Mouse (Mus musculus) hindbrain, postnatal 0 days (tissue): ENCODE results near the gene Palld. TPM values are rescaled to one million over a fixed set of nuclear protein-coding genes. Genes with fewer than 3 reads are reported as not detected.

Source experiments
- ATAC-seq: fragments of 200-750 bp; cut with Nextera tagmentation; 2 replicates; pipeline ENCODE4 v1.8.0; 2017; ENCODE audit warnings: mild to moderate bottlenecking, moderate TSS enrichment, moderate library complexity
- DNase-seq: peaks from one replicate; pipeline ENCODE4 v3.0.0-alpha.2; 2015; ENCODE audit warnings: low spot score
- H3K27ac ChIP-seq: fragments of 300-500 bp; sonication (generic); 2 replicates; pipeline ENCODE4 v1.5.1; 2014; ENCODE audit warnings: mild to moderate bottlenecking
- H3K27me3 ChIP-seq: fragments of 300-500 bp; sonication (generic); 2 replicates; pipeline ENCODE4 v1.6.1; 2014; ENCODE audit warnings: low read length, mixed read lengths; ENCODE audit not compliant: insufficient read depth
- H3K36me3 ChIP-seq: fragments of 300-500 bp; sonication (generic); 2 replicates; pipeline ENCODE4 v1.6.1; 2014; ENCODE audit warnings: low read length, mixed read lengths; ENCODE audit not compliant: insufficient read depth
- H3K4me1 ChIP-seq: fragments of 300-500 bp; sonication (generic); 2 replicates; pipeline ENCODE4 v1.6.1; 2014; ENCODE audit warnings: antibody characterized with exemption, low read length, mixed read lengths; ENCODE audit not compliant: insufficient read depth
- H3K4me2 ChIP-seq: fragments of 300-500 bp; sonication (generic); 2 replicates; pipeline ENCODE4 v1.6.1; 2014; ENCODE audit warnings: low read depth, mild to moderate bottlenecking, low read length, moderate library complexity, mixed read lengths
- H3K4me3 ChIP-seq: fragments of 300-500 bp; sonication (generic); 2 replicates; pipeline ENCODE4 v1.5.1; 2014; ENCODE audit warnings: low read length
- H3K9ac ChIP-seq: fragments of 300-500 bp; sonication (generic); replicated peaks from 2 replicates; pipeline ENCODE4 v1.6.1; 2014; ENCODE audit warnings: mild to moderate bottlenecking, low read length, moderate library complexity, mixed read lengths
- H3K9me3 ChIP-seq: fragments of 300-500 bp; sonication (generic); 2 replicates; pipeline ENCODE4 v1.6.1; 2016; ENCODE audit warnings: low read length, mixed read lengths
- CTCF ChIP-seq: IDR thresholded peaks from 2 replicates; pipeline ENCODE4 v1.5.1; 2016; ENCODE audit warnings: antibody characterized with exemption, control low read depth, low read depth
- WGBS: fragments of 180-500 bp; shearing (Covaris S2); extraction: QIAGEN DNeasy Blood & Tissue Kit; methylation state at CpG from one replicate; pipeline ENCODE4 v1.1.7; 2014; 5-methylcytosine and 5-hydroxymethylcytosine counted together
- polyA plus RNA-seq: library from polyadenylated mRNA; unstranded; fragments of >200 nt; fragmentation: Nextera tagmentation; extraction: Ambion mirVana; gene quantifications from 2 replicates; pipeline ENCODE4 v1.2.1, GENCODE M21; 2015
- total RNA-seq: library from RNA; depleted of rRNA; stranded (reverse); fragments of >200 nt; gene quantifications from 2 replicates; pipeline ENCODE4 v1.2.3, GENCODE M21; 2014

Palld gene
- total and polyA plus RNA-seq, 2 experiments from 2014 or later = 3.5 to 14.0 TPM

DNA sequence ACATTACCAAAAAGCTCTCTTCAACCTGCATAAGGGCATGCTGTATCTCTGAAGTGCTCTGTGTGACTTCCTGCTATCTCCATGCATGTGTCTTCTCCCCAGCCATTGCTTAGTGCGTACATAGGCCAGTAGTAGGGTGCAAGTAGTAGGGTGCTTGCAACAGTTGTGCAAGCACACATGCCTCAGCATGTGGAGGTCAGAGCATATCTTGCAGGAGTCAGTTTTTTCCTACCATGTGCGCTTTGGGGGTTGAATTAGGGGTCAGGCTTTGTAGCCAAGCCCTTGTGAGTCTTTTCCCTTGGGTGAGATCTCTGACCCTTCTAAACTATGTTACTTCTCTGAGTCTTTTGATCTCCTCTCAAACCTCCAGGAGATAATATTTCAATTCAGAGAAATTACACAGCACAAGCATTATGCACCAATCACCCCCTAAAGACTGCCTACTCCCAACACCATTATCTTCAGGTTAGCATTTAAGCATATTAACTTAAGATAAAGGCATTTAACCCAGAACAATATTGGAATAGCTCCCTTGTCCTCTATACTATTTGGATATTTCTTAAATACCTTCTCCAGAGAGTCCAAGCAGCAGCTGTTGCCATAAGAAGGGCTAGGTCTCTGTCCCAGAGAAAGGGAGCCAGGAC lies 16.8 kb upstream of the Palld start:
- Histone ChIP-seq H3K27me3 (no peaks in the 10 kb centered on the region), H3K27ac (no peak overlapping the region), H3K4me2 (no peak overlapping the region), H3K36me3 (no peaks in the 10 kb centered on the region), H3K4me1 (no peaks in the 10 kb centered on the region), H3K9me3 (no peaks in the 10 kb centered on the region), H3K4me3 (no peak overlapping the region), H3K9ac (no peak overlapping the region)
- 92% methylated on average over 2 of the region's 2 CpGs for WGBS
- no peak for TF ChIP-seq CTCF
- no peak for ATAC-seq
- DNase-seq = no peak

DNA sequence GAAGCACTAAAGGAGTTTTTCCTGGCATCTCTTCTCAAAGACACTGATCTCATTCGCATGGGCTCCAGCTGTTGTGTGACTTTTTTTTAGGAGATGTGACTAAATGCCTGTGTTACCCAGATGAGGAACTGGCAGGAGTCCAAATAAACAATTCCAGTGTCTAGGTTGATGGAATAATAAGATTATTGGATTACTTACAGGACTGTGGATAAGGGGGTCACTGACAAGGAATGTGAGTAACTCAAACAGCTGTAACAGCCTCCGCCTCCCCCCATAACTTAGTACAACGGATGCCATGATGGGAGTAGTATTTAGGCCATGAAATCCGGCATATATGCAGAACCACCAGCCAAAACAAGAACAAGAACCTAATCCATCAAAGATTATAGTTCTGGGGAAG lies 14.8 kb upstream of the Palld start:
- H3K4me1 ChIP-seq = no peaks in the 10 kb centered on the region
- H3K27me3 ChIP-seq = no peaks in the 10 kb centered on the region
- H3K36me3 ChIP-seq = no peaks in the 10 kb centered on the region
- DNase-seq = no peak
- H3K9me3 ChIP-seq = no peaks in the 10 kb centered on the region
- H3K9ac ChIP-seq = no peak overlapping the region
- H3K4me3 ChIP-seq = no peak overlapping the region
- 75% methylated on average over 4 of the region's 4 CpGs for WGBS
- TF ChIP-seq CTCF = no peak
- no peak overlapping the region for H3K27ac ChIP-seq
- no peak for ATAC-seq
- no peak overlapping the region for H3K4me2 ChIP-seq

DNA sequence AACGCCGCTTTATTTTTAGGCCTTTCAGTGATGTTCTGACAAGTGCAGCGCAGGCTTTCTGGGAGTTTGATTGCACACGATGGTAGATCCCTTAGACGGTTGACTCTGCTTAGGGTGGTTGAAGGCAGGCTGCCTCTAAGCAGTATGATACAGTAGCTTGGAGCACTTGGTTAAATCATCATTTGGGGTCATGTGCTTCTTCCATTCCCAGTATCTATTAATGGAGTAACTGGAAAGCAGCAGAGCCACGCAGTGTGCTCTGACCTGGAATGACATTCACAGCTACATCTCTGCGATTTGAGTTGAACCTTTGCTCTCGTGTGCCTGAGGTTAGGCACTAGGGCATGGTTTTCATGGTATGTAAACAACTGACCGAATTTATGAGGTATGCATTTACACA lies 11.5 kb upstream of the Palld start:
- Histone ChIP-seq H3K4me3 (no peak overlapping the region), H3K4me2 (no peak overlapping the region), H3K27me3 (no peaks in the 10 kb centered on the region), H3K9me3 (no peaks in the 10 kb centered on the region), H3K36me3 (no peaks in the 10 kb centered on the region), H3K27ac (no peak overlapping the region), H3K4me1 (no peaks in the 10 kb centered on the region), H3K9ac (no peak overlapping the region)
- no peak for TF ChIP-seq CTCF
- 85% methylated on average over 9 of the region's 9 CpGs for WGBS
- DNase-seq = no peak
- ATAC-seq = no peak

DNA sequence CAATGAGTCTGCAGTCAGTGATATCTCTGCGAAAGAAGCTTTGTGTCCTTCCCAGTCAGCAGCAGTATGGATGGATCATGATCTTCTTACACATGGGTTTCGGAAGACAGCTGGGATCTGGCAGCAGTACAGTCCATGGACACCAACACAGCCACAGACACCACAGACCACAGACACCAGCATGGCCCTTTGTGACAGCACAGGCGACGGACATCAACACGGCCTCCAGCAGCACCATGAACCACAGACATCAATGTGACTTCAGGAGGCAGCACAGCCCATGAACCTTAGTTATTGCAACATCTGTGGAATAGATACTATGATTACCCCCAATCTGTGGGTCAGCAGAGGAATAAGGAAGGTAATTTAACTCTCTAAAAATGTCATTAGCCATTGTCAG lies 10.3 kb upstream of the Palld start:
- ATAC-seq (no peak), DNase-seq (no peak)
- Histone ChIP-seq H3K4me1 (no peaks in the 10 kb centered on the region), H3K27ac (no peak overlapping the region), H3K4me2 (no peak overlapping the region), H3K9ac (no peak overlapping the region), H3K9me3 (no peaks in the 10 kb centered on the region), H3K27me3 (no peaks in the 10 kb centered on the region), H3K4me3 (no peak overlapping the region), H3K36me3 (no peaks in the 10 kb centered on the region)
- TF ChIP-seq CTCF = no peak
- WGBS = 95% methylated on average over 5 of the region's 5 CpGs

DNA sequence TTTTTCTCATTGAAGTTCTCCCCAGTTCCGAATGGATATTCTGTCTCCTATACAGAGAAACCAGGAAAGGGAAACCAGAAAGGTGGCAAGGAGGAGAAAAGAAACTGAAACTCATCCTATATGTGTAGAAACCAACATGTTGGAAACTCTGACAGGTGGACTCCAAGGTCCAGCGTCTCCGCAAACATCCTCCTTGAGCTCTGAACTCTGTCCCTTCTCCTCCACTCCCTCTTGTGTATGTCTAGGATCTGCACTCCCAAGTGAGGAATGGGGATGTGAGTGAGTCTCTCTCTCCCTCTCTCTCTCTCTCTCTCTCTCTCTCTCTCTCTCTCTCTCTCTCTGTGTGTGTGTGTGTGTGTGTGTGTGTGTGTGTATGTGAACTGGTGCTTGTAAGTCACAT lies 6.8 kb upstream of the Palld start:
- no peak for ATAC-seq
- no peak overlapping the region for H3K4me3 ChIP-seq
- no peak overlapping the region for H3K9ac ChIP-seq
- H3K4me2 ChIP-seq = no peak overlapping the region
- DNase-seq = no peak
- no peak overlapping the region for H3K27ac ChIP-seq
- no peaks in the 10 kb centered on the region for H3K36me3 ChIP-seq
- no peaks in the 10 kb centered on the region for H3K9me3 ChIP-seq
- no peaks in the 10 kb centered on the region for H3K4me1 ChIP-seq
- H3K27me3 ChIP-seq = no peaks in the 10 kb centered on the region
- no peak for TF ChIP-seq CTCF
- WGBS = 88% methylated on average over 3 of the region's 3 CpGs

DNA sequence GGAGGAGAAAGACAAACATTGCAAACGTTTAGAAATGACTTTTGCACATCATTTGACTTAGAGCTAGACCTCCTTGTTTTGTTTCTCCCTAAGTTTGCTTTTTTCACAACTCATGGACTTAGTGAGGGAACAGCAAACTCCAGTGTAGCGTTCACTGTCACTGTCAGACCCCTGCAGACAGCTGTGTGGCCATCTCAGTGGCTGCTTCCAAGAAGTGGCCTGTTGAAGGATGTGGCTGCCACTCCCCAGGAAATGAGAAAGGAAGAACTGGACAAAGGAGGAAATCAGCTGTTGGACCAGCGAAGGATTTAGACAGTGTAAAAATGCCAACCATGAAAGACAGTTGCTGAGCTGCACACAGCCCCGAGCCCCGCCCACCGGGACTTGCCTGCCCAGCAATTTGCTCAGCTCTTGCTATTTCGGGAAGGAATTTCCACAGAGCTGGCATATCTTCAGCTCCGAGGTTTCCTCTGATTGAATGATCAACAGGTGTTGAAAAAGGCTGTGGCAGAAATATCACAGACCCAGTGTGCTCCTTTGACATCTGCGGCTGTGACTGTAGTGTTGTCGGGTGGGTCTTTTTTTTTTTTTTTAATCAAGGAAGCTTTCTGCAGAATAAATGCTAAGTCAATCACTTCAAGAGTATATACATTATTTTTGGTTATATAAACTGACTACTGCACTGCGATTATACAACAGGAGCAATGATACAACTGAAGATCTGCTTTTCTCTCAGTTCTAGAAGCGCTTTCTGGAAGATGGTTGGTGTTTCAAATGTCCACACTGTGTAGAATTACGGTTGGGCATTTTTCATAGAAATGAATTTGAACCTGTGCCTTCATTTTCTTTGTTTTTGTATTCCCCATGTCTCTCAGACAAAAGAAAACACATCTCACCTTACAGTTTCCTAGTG lies 6.1 kb upstream of the Palld start:
- Histone ChIP-seq H3K9me3 (no peaks in the 10 kb centered on the region), H3K36me3 (no peaks in the 10 kb centered on the region), H3K4me2 (no peak overlapping the region), H3K27me3 (no peaks in the 10 kb centered on the region), H3K4me3 (no peak overlapping the region), H3K9ac (no peak overlapping the region), H3K27ac (no peak overlapping the region), H3K4me1 (no peaks in the 10 kb centered on the region)
- no peak for TF ChIP-seq CTCF
- 65% methylated on average over 13 of the region's 13 CpGs for WGBS
- no peak for DNase-seq
- no peak for ATAC-seq
